Mouse (Mus musculus) lung, embryonic 15.5 days (tissue): Measurements from ENCODE around the gene Aco2. TPM values are rescaled to one million over a fixed set of nuclear protein-coding genes. Genes with fewer than 3 reads are reported as not detected.
A peak's percentile ranks its signal among the peaks of the same experiment; 100 is the strongest.

Experiments
- ATAC-seq: fragments of 200-750 bp; cut with Nextera tagmentation; 2 replicates; pipeline ENCODE4 v1.8.0; 2017; ENCODE audit warnings: moderate number of reproducible peaks, borderline replicate concordance; ENCODE audit not compliant: low FRiP score, low TSS enrichment; ENCODE audit errors: extremely low read depth
- H3K27ac ChIP-seq: fragments of 300-500 bp; sonication (generic); 2 replicates; pipeline ENCODE4 v1.5.1; 2015; ENCODE audit warnings: moderate library complexity, mild to moderate bottlenecking, inconsistent platforms
- H3K27me3 ChIP-seq: fragments of 300-500 bp; sonication (generic); 2 replicates; pipeline ENCODE4 v1.6.1; 2015; ENCODE audit warnings: inconsistent platforms
- H3K36me3 ChIP-seq: fragments of 300-500 bp; sonication (generic); 2 replicates; pipeline ENCODE4 v1.6.1; 2015; ENCODE audit warnings: inconsistent platforms
- H3K4me1 ChIP-seq: fragments of 300-500 bp; sonication (generic); 2 replicates; pipeline ENCODE4 v1.6.1; 2015; ENCODE audit warnings: inconsistent platforms
- H3K4me2 ChIP-seq: fragments of 300-500 bp; sonication (generic); 2 replicates; pipeline ENCODE4 v1.6.1; 2015; ENCODE audit warnings: inconsistent platforms, mild to moderate bottlenecking, moderate library complexity
- H3K4me3 ChIP-seq: fragments of 300-500 bp; sonication (generic); 2 replicates; pipeline ENCODE4 v1.5.1; 2015; ENCODE audit warnings: mild to moderate bottlenecking, inconsistent platforms
- H3K9ac ChIP-seq: fragments of 300-500 bp; sonication (generic); 2 replicates; pipeline ENCODE4 v1.6.1; 2015; ENCODE audit warnings: inconsistent platforms
- H3K9me3 ChIP-seq: fragments of 300-500 bp; sonication (generic); 2 replicates; pipeline ENCODE4 v1.6.1; 2016; ENCODE audit warnings: inconsistent platforms
- WGBS: fragments of 180-500 bp; shearing (Covaris S2); methylation state at CpG from one replicate; pipeline ENCODE4 v1.1.7; 2015; 5-methylcytosine and 5-hydroxymethylcytosine counted together
- polyA plus RNA-seq: library from polyadenylated mRNA; unstranded; fragments of >200 nt; fragmentation: Nextera tagmentation; extraction: Ambion mirVana; gene quantifications from 2 replicates; pipeline ENCODE4 v1.2.1, GENCODE M21; 2015

Aco2 gene
- polyA plus RNA-seq, 1 experiment from 2014 or later, result 173 TPM

DNA sequence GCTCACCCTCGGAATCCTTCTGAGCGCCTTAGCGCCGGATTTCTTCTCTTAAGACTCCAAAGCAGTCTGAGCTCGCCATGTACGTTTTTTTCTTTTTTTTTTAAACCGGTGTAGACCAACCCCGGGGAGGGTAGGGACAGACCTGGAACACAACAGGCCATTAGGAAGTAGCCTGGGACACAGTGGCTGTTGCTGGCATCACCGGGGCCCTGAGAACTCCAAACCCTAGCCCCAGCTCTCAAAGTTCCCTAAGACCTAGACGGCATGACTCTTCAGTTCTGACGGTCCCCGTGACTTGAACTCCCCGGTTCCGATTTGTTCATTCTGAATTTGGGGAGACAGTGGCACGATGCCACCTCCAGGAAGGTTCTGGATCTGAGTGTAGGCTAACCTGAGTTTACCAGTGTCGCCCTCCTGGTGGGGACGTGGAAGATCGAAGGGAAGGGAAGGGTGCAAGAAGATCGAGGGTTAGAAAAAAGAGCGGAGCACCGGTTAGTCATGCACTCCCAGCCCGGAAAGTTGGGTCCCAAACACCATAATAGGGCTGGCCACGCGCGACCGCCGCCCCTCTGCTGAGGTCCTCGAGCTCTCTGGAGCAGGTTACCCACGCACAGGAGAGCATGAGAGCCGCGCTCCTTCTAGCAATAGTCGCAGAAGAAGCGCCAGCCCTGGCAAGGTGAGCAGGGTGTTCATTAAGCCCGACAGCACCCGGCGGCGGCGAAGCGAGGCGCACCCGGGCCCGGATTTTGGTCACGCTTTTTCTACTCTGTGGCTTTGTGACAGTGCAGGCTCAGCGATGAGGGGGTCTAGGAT is 13.4 kb upstream of the Aco2 start, which contains the start of gene Tob2:
Gene Tob2 (minus strand): TSS at position 280 of the 813 bp plus-strand sequence.
- Histone ChIP-seq H3K27me3 (no peaks in the 10 kb centered on the region), H3K27ac (peak within 1 kb of the TSS; percentile 98), H3K4me2 (peak within 1 kb of the TSS; percentile 86), H3K36me3 (peaks cover 11% of the 10 kb centered on the region), H3K4me1 (peaks cover 25% of the 10 kb centered on the region), H3K4me3 (peak within 1 kb of the TSS; percentile 76), H3K9ac (peak within 1 kb of the TSS; percentile 87), H3K9me3 (no peaks in the 10 kb centered on the region)
- WGBS, result under 1% methylated on average over 44 of the region's 44 CpGs
- ATAC-seq, result peak; percentile 8

DNA sequence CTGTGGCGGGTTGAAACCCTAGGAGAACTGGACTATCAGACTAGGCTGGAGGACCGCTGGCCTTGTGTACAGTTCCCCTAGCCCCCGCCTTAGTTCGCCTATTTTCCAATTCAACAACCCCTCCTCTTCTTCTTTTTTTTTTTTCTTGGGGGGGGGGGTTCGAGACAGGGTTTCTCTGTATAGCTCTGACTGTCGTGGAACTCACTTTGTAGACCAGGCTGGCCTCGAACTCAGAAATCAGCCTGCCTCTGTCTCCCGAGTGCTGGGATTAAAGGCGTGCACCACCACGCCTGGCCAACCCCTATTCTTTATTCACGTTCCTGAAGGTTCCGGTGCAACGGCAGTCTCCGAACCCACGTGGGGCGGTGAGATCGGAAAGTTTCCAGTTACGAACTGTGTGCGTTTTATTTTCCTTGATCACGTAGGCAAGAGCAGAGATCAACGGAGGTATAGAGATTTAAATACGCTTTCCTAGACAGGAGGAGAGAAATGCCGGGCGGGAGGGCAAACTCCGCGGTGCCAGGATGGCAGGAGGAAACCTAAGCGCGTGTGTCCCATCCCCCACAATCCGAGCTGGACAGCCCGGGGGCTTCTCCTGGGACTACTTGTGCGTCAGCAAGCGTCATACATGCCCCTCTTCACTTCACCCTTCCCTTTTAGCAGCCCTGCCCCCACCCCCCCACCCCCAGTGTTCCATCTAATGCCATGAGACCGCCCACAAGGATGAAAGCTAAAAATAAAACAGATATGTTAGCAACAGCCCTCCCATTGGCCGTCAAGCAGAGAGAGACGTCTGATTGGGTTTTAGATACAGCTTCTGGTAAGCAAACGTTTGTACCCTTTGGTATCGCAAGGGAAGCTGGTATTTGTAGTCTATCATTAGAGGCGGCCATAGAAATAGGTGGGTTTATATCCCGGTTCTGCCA is 12.5 kb upstream of the Aco2 start:
- WGBS, result under 1% methylated on average over 39 of the region's 39 CpGs
- peak overlapping the region; percentile 86 for H3K4me2 ChIP-seq

DNA sequence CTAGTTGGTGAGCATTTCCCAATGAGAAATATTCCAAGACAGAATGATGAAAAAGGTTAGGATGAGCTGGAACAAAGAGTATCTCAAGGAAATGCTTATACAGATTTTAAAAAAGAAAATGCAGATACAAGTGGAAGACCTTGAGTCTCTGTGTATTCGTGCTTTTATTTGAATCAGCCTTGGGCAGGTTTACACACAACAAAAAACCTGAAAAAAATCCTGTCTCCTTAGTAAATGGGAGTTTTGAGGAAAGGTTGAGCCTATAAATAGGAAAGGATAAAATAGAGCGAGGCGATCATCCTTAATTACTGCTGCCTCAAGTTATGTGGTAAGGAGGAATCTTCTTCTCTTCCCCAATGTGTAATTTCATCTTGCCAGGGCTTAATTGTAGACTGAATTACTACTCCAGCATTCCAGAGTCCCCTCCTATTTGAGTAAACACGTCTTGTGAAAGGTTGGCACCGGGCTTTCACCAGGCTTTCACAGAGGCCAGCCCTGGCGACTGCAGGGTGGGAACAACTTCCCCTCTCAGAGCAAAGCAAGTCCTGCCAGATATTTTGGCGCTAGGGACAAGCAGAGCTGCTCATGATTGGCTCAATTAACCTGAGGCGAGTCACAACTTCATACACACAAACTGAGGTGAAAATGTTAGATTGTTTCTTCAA is 11.5 kb upstream of the Aco2 start:
- H3K9me3 ChIP-seq, result no peaks in the 10 kb centered on the region
- ATAC-seq, result no peak
- peak overlapping the region; percentile 76 for H3K4me3 ChIP-seq
- H3K27ac ChIP-seq, result peak overlapping the region; percentile 93
- H3K4me1 ChIP-seq, result peaks cover 20% of the 10 kb centered on the region
- no peaks in the 10 kb centered on the region for H3K27me3 ChIP-seq
- WGBS, result 32% methylated on average over 8 of the region's 8 CpGs
- peak overlapping the region; percentile 86 for H3K4me2 ChIP-seq
- peaks cover 20% of the 10 kb centered on the region for H3K36me3 ChIP-seq
- H3K9ac ChIP-seq, result 0 out of 2 replicates have a peak overlapping the region, but pooled peaks have one; percentile 14

More for the DNA sequence above, 12.5 kb upstream of the Aco2 start:
- H3K4me3 ChIP-seq, result peak overlapping the region; percentile 76
- H3K36me3 ChIP-seq, result peaks cover 11% of the 10 kb centered on the region
- peak; percentile 85 for ATAC-seq
- peak overlapping the region; percentile 98 for H3K27ac ChIP-seq
- no peaks in the 10 kb centered on the region for H3K27me3 ChIP-seq
- no peaks in the 10 kb centered on the region for H3K9me3 ChIP-seq
- peaks cover 25% of the 10 kb centered on the region for H3K4me1 ChIP-seq
- H3K9ac ChIP-seq, result peak overlapping the region; percentile 87

DNA sequence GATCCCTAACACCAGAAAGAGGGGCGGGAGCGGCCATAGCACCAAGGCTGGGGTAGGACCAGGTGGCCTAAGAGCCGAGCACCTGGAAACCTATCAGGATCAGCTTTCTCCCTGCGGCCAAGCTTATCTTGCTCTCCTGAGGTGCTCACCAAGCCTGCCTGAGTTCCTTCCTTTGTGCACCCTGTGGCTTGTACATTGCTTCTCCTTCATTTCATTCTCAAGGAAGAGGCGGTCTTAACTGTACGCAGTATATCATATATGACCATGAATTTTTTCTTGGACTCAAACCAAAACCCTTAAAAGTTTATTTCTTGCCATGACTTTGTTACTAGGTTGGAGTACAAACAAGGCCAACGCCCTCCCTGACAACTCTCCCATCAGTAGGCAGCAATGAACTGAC is 7.9 kb upstream of the Aco2 start:
- Histone ChIP-seq H3K4me1 (peaks cover 11% of the 10 kb centered on the region), H3K9me3 (no peaks in the 10 kb centered on the region), H3K27ac (no peak overlapping the region), H3K36me3 (peaks cover 56% of the 10 kb centered on the region), H3K27me3 (no peaks in the 10 kb centered on the region), H3K4me2 (no peak overlapping the region), H3K4me3 (no peak overlapping the region), H3K9ac (no peak overlapping the region)
- WGBS, result 91% methylated on average over 7 of the region's 7 CpGs
- ATAC-seq, result no peak

DNA sequence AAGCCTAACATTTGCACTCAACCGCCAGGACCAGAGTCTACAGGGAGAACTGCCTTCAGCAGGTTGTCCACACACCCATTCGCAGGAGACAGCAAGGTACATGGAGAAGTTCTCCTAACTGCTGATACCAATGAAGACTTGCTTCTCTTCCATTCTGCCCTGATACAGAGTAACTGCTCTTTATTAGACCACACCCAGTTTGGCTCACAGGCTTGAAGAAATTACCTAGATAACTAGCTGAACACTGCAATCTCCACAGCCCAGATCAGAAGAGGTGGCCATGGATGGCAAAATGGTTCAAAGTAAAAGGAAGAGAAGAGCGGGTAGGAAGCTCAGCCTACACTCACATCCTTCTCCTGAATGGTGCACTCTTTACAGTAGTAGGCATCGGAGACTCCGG is 2.1 kb upstream of the Aco2 start:
- Histone ChIP-seq H3K4me2 (no peak overlapping the region), H3K36me3 (peaks cover 59% of the 10 kb centered on the region)
- 95% methylated on average over 5 of the region's 5 CpGs for WGBS

DNA sequence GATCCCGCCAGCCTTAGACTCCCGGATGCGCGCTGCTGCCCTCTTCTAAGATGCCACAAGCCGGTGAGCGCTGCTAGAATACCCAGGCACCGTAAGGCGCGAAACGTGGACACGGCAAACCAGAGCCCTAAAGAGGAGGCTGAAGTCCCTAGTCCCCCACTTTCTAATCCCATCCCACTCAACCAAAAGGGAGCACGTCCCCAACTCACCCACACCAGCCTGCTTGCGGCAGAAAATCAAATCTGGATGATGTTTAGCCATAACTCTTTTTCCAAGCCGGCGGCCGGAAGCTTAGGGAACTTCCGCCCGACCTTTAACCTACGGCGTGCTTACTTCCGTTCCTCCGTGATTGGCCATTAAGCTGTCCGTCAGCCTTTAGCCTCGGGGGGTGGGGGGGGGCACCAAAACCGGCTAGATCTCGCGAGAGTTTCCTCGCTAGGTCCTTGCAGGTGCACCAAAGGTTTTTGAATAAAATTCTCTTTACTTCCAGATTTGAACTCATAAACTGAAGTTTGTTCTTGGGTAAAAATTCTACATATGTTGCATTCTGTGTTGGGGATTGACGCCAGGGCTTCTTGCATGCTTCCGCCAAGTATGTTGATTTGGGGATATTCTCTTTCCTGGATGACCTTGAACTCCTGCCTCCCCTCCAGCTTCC is 376 bp upstream of the Aco2 start, which contains the start of gene Phf5a:
Gene Phf5a (minus strand): TSS at position 308 of the 658 bp plus-strand sequence.
- under 1% methylated on average over 30 of the region's 30 CpGs for WGBS
- Histone ChIP-seq H3K4me2 (peak within 1 kb of the TSS; percentile 74), H3K4me1 (peaks cover 17% of the 10 kb centered on the region), H3K9me3 (no peaks in the 10 kb centered on the region), H3K36me3 (peaks cover 41% of the 10 kb centered on the region), H3K9ac (peak within 1 kb of the TSS; percentile 74), H3K4me3 (peak within 1 kb of the TSS; percentile 85), H3K27ac (peak within 1 kb of the TSS; percentile 97), H3K27me3 (no peaks in the 10 kb centered on the region)
- peak; percentile 92 for ATAC-seq

More for the DNA sequence above, 2.1 kb upstream of the Aco2 start:
- Histone ChIP-seq H3K4me3 (no peak overlapping the region), H3K4me1 (peaks cover 17% of the 10 kb centered on the region), H3K27ac (no peak overlapping the region), H3K9ac (no peak overlapping the region), H3K9me3 (no peaks in the 10 kb centered on the region), H3K27me3 (no peaks in the 10 kb centered on the region)
- ATAC-seq, result no peak

DNA sequence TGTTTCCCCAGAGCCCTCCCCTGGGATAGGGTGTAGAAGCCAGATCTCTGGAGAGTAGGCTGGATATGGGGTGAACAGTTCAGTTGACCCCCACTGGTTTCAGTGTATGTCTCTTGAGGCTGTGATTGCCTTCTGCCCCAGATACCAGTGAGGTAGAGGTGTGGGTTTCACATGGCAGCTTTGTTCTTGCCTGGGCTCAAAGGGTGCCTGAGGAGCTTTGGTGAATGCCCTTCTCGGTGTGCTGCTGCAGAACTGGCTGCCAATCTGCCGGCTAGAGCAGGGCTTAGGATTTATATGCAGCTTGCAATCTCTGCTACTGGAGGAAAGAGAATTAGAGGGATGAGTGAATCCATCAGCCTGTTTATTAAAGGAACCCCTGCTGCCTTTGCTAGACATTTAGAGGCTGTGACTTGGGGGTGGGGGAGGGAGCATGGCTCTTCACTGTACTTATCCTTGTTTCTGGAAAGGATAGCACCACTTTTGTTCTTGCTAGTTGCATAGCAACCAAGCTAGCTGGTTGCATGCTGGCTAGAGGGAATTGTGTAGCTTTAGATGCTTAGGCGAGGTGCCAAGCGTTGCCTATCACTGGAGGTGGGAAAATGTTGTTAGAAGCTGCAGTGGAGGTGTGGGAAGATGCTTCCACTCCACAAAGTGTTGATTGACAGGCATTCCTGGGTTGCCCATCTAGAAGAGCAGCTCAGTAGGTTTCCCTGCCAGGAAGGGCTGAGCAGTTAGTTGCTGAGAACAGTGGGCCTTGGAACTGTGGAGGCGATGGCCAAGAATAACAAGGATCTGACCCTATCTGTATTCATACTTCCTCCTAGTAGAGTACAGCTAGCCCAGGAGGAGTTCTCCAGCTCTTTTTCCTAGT is 7.7 kb downstream of the Aco2 start:
- no peak overlapping the region for H3K9ac ChIP-seq
- no peak overlapping the region for H3K4me2 ChIP-seq
- H3K27ac ChIP-seq, result no peak overlapping the region
- no peak for ATAC-seq
- H3K27me3 ChIP-seq, result no peaks in the 10 kb centered on the region
- WGBS, result 72% methylated on average over 5 of the region's 5 CpGs
- no peaks in the 10 kb centered on the region for H3K4me1 ChIP-seq
- 0 out of 2 replicates have a peak, but pooled peaks cover 3% of the 10 kb centered on the region for H3K36me3 ChIP-seq
- no peak overlapping the region for H3K4me3 ChIP-seq
- no peaks in the 10 kb centered on the region for H3K9me3 ChIP-seq

DNA sequence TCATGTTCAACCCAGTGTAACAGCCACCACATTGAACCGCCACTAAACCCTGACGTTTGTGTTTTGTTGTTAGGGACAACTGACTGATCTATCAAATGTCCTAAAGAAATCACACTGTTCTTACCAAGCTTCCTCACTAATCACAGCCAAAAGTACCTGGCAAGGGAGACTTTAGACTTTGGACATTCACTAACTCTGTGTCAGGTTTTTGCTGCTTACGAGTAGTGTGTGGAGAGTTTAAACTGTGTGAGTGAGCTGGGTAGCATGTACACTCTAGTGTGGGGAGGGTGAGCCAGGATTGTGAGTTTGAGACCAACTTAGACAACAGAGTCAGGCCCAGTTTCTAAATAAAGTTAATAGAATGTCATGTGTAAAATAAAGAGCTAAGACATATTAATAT is 10.2 kb downstream of the Aco2 start:
- Histone ChIP-seq H3K4me2 (no peak overlapping the region), H3K4me3 (no peak overlapping the region), H3K9me3 (no peaks in the 10 kb centered on the region), H3K36me3 (0 out of 2 replicates have a peak, but pooled peaks cover 3% of the 10 kb centered on the region), H3K9ac (no peak overlapping the region), H3K27ac (no peak overlapping the region), H3K4me1 (no peaks in the 10 kb centered on the region), H3K27me3 (no peaks in the 10 kb centered on the region)
- WGBS, result 95% methylated on average over 3 of the region's 3 CpGs
- ATAC-seq, result no peak

DNA sequence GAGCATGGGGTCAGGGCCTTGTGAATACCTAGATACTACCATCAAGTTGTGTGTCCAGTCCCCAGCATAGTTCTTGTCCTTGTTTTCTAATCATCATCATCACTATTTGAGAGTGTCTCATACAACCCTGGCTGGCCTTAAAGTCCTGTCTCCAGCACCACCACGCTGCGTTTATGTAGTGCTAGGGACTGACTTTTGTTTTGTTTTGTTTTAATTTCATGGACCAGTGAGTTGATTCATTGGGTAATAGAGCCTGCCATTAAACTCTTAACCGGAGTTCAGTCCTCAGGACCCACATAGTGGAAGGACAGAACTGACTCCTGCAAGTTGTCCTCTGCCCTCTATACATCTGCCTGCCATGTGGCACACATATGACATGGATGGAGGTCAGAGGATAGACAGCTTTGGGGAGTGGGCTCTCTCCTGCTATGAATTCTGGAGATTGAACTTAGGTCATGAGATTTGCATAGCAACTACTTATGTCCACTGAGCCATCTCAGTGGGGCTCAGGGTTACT is 13.4 kb downstream of the Aco2 start:
- H3K27ac ChIP-seq, result no peak overlapping the region
- no peaks in the 10 kb centered on the region for H3K9me3 ChIP-seq
- no peak overlapping the region for H3K4me3 ChIP-seq
- no peak overlapping the region for H3K9ac ChIP-seq
- no peak for ATAC-seq
- no peaks in the 10 kb centered on the region for H3K27me3 ChIP-seq
- WGBS, result 89% methylated on average over 3 of the region's 3 CpGs
- no peak overlapping the region for H3K4me2 ChIP-seq
- H3K4me1 ChIP-seq, result no peaks in the 10 kb centered on the region
- peaks cover 11% of the 10 kb centered on the region for H3K36me3 ChIP-seq

DNA sequence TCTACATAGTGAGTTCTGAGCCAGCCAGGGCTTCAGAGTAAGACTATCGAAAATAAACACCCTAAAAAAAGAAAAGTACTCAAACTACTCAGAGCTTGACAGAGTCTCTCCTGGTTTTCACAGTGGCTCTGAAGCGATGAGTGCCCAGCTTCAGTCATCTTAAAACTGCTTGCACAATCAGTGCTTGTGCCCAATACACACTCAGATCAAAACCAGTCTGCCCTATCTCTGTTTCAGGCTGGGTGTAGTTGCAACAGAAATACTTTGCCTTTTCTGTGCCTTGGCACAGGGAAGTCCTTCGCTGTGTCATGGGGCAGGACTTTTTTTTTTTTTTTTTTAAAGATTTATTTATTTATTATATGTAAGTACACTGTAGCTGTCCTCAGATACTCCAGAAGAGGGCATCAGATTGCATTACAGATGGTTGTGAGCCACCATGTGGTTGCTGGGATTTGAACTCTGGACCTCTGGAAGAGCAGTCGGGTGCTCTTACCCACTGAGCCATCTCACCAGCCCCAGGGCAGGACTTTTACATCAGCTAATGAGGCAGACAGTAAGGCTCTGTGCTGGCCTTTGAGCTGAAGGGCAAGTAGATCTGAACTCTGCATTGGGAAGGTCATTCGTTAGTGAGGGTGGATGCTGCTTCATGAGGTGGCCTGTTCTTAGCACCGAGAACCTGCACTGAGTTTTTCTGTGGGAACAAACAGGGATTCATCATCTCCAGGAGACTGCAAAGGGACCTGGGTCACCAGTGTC is 14.9 kb downstream of the Aco2 start:
- no peak overlapping the region for H3K27ac ChIP-seq
- H3K36me3 ChIP-seq, result peaks cover 22% of the 10 kb centered on the region
- H3K4me3 ChIP-seq, result no peak overlapping the region
- 94% methylated on average over 6 of the region's 6 CpGs for WGBS
- no peaks in the 10 kb centered on the region for H3K4me1 ChIP-seq
- no peaks in the 10 kb centered on the region for H3K27me3 ChIP-seq
- no peak overlapping the region for H3K9ac ChIP-seq
- ATAC-seq, result no peak
- H3K9me3 ChIP-seq, result no peaks in the 10 kb centered on the region
- H3K4me2 ChIP-seq, result no peak overlapping the region
